Mouse (Mus musculus) intestine, postnatal 0 days (tissue): Measurements from ENCODE around the gene Slc3a2. TPM values are rescaled to one million over a fixed set of nuclear protein-coding genes. Genes with fewer than 3 reads are reported as not detected.
"Not testable (repeated sequence)": the region's sequence is repeated elsewhere in the genome, so short reads cannot be mapped to it uniquely, and the experiment has no call there.

ENCODE experiments used
- ATAC-seq: fragments of 200-750 bp; cut with Nextera tagmentation; 2 replicates; pipeline ENCODE4 v1.8.0; 2017; ENCODE audit warnings: mild to moderate bottlenecking, moderate TSS enrichment, moderate library complexity
- H3K27ac ChIP-seq: fragments of 300-500 bp; sonication (generic); 2 replicates; pipeline ENCODE4 v1.5.1; 2014; ENCODE audit warnings: mild to moderate bottlenecking, low read depth, low read length, moderate library complexity
- H3K27me3 ChIP-seq: fragments of 300-500 bp; sonication (generic); replicated peaks from 2 replicates; pipeline ENCODE4 v1.6.1; 2014; ENCODE audit warnings: low read length, mixed read lengths; ENCODE audit not compliant: control insufficient read depth, insufficient read depth
- H3K36me3 ChIP-seq: fragments of 300-500 bp; sonication (generic); 2 replicates; pipeline ENCODE4 v1.6.1; 2014; ENCODE audit warnings: mild to moderate bottlenecking, moderate library complexity; ENCODE audit not compliant: control insufficient read depth, insufficient read depth
- H3K4me1 ChIP-seq: fragments of 300-500 bp; sonication (generic); replicated peaks from 2 replicates; pipeline ENCODE4 v1.6.1; 2014; ENCODE audit warnings: antibody characterized with exemption, low read length, mixed read lengths; ENCODE audit not compliant: control insufficient read depth, insufficient read depth
- H3K4me2 ChIP-seq: fragments of 300-500 bp; sonication (generic); replicated peaks from 2 replicates; pipeline ENCODE4 v1.6.1; 2014; ENCODE audit warnings: low read depth, mild to moderate bottlenecking, moderate library complexity
- H3K4me3 ChIP-seq: fragments of 300-500 bp; sonication (generic); 2 replicates; pipeline ENCODE4 v1.5.1; 2014; ENCODE audit warnings: low read depth, low read length
- H3K9ac ChIP-seq: fragments of 300-500 bp; sonication (generic); 2 replicates; pipeline ENCODE4 v1.6.1; 2014; ENCODE audit warnings: mild to moderate bottlenecking, low read depth, low read length
- H3K9me3 ChIP-seq: fragments of 300-500 bp; sonication (generic); 2 replicates; pipeline ENCODE4 v1.6.1; 2016; ENCODE audit warnings: mixed run types; ENCODE audit not compliant: control insufficient read depth
- CTCF ChIP-seq: sonication (generic); IDR thresholded peaks from 2 replicates; pipeline ENCODE4 v1.5.1; 2016; ENCODE audit warnings: low read depth, mild to moderate bottlenecking, control low read depth, antibody characterized with exemption, moderate library complexity
- WGBS: fragments of 180-500 bp; shearing (Covaris S2); extraction: QIAGEN DNeasy Blood & Tissue Kit; methylation state at CpG from one replicate; pipeline ENCODE4 v1.1.7; 2014; 5-methylcytosine and 5-hydroxymethylcytosine counted together
- polyA plus RNA-seq: library from polyadenylated mRNA; unstranded; fragments of >200 nt; fragmentation: Nextera tagmentation; extraction: Ambion mirVana; gene quantifications from 2 replicates; pipeline ENCODE4 v1.2.1, GENCODE M21; 2015

The Slc3a2 gene
- polyA plus RNA-seq, 1 experiment from 2014 or later, result 237 TPM

- peak overlapping the region; percentile 69 for H3K4me2 ChIP-seq
- H3K27ac ChIP-seq, result peak overlapping the region; percentile 86
- H3K4me3 ChIP-seq, result peak overlapping the region; percentile 71
- peak overlapping the region; percentile 88 for H3K9ac ChIP-seq
- WGBS, result under 1% methylated on average over 20 of the region's 20 CpGs
- no peaks in the 10 kb centered on the region for H3K4me1 ChIP-seq
- no peak; the same call in 1 of the 2 replicates for ATAC-seq
- H3K27me3 ChIP-seq, result no peaks in the 10 kb centered on the region
- no peaks in the 10 kb centered on the region for H3K9me3 ChIP-seq
- no peak for TF ChIP-seq CTCF
- H3K36me3 ChIP-seq, result peaks cover 26% of the 10 kb centered on the region
Observed at GRCm38 (mm10) chr19:8723574-8724346, 591 bp upstream of the Slc3a2 start.

- peak overlapping the region; percentile 69 for H3K4me2 ChIP-seq
- 2% methylated on average over 5 of the region's 5 CpGs for WGBS
- H3K4me3 ChIP-seq, result peak overlapping the region; percentile 71
- TF ChIP-seq CTCF, result no peak
- peaks cover 26% of the 10 kb centered on the region for H3K36me3 ChIP-seq
- no peaks in the 10 kb centered on the region for H3K27me3 ChIP-seq
- H3K9ac ChIP-seq, result peak overlapping the region; percentile 88
- no peaks in the 10 kb centered on the region for H3K9me3 ChIP-seq
- H3K4me1 ChIP-seq, result no peaks in the 10 kb centered on the region
- no peak for ATAC-seq
- peak overlapping the region; percentile 97 for H3K27ac ChIP-seq
Observed at GRCm38 (mm10) chr19:8722559-8722906, 636 bp downstream of the Slc3a2 start.

GRCm38 (mm10) chr19:8722021-8722420, 1.1 kb downstream of the Slc3a2 start:
- Histone ChIP-seq H3K9me3 (no peaks in the 10 kb centered on the region), H3K4me1 (no peaks in the 10 kb centered on the region), H3K27me3 (no peaks in the 10 kb centered on the region), H3K9ac (no peak overlapping the region), H3K27ac (no peak overlapping the region), H3K4me3 (peak overlapping the region; percentile 71), H3K4me2 (peak overlapping the region; percentile 69), H3K36me3 (peaks cover 26% of the 10 kb centered on the region)
- ATAC-seq, result no peak
- 36% methylated on average over 4 of the region's 4 CpGs for WGBS
- no peak for TF ChIP-seq CTCF

GRCm38 (mm10) chr19:8721378-8721777, 1.8 kb downstream of the Slc3a2 start:
- H3K4me2 ChIP-seq, result no peak overlapping the region
- H3K36me3 ChIP-seq, result peaks cover 21% of the 10 kb centered on the region
- H3K27me3 ChIP-seq, result no peaks in the 10 kb centered on the region
- no peaks in the 10 kb centered on the region for H3K9me3 ChIP-seq
- TF ChIP-seq CTCF, result no peak
- WGBS, result 39% methylated on average over 1 of the region's 1 CpGs
- no peaks in the 10 kb centered on the region for H3K4me1 ChIP-seq
- no peak for ATAC-seq
- H3K27ac ChIP-seq, result no peak overlapping the region
- no peak overlapping the region for H3K4me3 ChIP-seq
- H3K9ac ChIP-seq, result no peak overlapping the region

GRCm38 (mm10) chr19:8719037-8719436, 4.1 kb downstream of the Slc3a2 start:
- H3K4me3 ChIP-seq, H3K36me3 ChIP-seq, H3K27ac ChIP-seq, H3K4me1 ChIP-seq, H3K9me3 ChIP-seq, H3K27me3 ChIP-seq, H3K9ac ChIP-seq, H3K4me2 ChIP-seq, ATAC-seq: not testable (repeated sequence)
- peak; percentile 45 for TF ChIP-seq CTCF

- ATAC-seq, result no peak
- 65% methylated on average over 3 of the region's 3 CpGs for WGBS
- no peaks in the 10 kb centered on the region for H3K4me1 ChIP-seq
- H3K4me2 ChIP-seq, result no peak overlapping the region
- H3K9me3 ChIP-seq, result no peaks in the 10 kb centered on the region
- peak; percentile 88 for TF ChIP-seq CTCF
- no peak overlapping the region for H3K27ac ChIP-seq
- no peaks in the 10 kb centered on the region for H3K27me3 ChIP-seq
- H3K36me3 ChIP-seq, result no peaks in the 10 kb centered on the region
- no peak overlapping the region for H3K9ac ChIP-seq
- H3K4me3 ChIP-seq, result no peak overlapping the region
Observed at GRCm38 (mm10) chr19:8718357-8718756, 4.8 kb downstream of the Slc3a2 start.
